Mouse (Mus musculus) neural tube, embryonic 14.5 days (tissue): ENCODE results near the gene Gcnt7. TPM values are rescaled to one million over a fixed set of nuclear protein-coding genes. Genes with fewer than 3 reads are reported as not detected.

Source experiments
- ATAC-seq: fragments of 200-750 bp; cut with Nextera tagmentation; 2 replicates; pipeline ENCODE4 v1.8.0; 2017; ENCODE audit warnings: low read depth, mild to moderate bottlenecking, moderate TSS enrichment, moderate library complexity
- H3K27ac ChIP-seq: fragments of 300-500 bp; sonication (generic); 2 replicates; pipeline ENCODE4 v1.5.1; 2014; ENCODE audit warnings: low read depth, mild to moderate bottlenecking, control low read depth, low read length, moderate library complexity, mixed read lengths
- H3K27me3 ChIP-seq: fragments of 300-500 bp; sonication (generic); 2 replicates; pipeline ENCODE4 v1.6.1; 2014; ENCODE audit warnings: low read length; ENCODE audit not compliant: control insufficient read depth, insufficient read depth
- H3K36me3 ChIP-seq: fragments of 300-500 bp; sonication (generic); 2 replicates; pipeline ENCODE4 v1.6.1; 2014; ENCODE audit warnings: low read length, mixed read lengths; ENCODE audit not compliant: control insufficient read depth, insufficient read depth
- H3K4me1 ChIP-seq: fragments of 300-500 bp; sonication (generic); 2 replicates; pipeline ENCODE4 v1.6.1; 2014; ENCODE audit warnings: low read length; ENCODE audit not compliant: control insufficient read depth, insufficient read depth
- H3K4me2 ChIP-seq: fragments of 300-500 bp; sonication (generic); 2 replicates; pipeline ENCODE4 v1.6.1; 2014; ENCODE audit warnings: mild to moderate bottlenecking, low read depth, low read length, control low read depth
- H3K4me3 ChIP-seq: fragments of 300-500 bp; sonication (generic); 2 replicates; pipeline ENCODE4 v1.5.1; 2014; ENCODE audit warnings: low read depth, low read length, control low read depth, mixed read lengths
- H3K9ac ChIP-seq: fragments of 300-500 bp; sonication (generic); replicated peaks from 2 replicates; pipeline ENCODE4 v1.6.1; 2014; ENCODE audit warnings: low read depth, mild to moderate bottlenecking, control low read depth, low read length, mixed read lengths
- H3K9me3 ChIP-seq: fragments of 300-500 bp; sonication (generic); 2 replicates; pipeline ENCODE4 v1.6.1; 2016; ENCODE audit warnings: low read length; ENCODE audit not compliant: control insufficient read depth
- WGBS: fragments of 180-500 bp; shearing (Covaris S2); extraction: QIAGEN DNeasy Blood & Tissue Kit; methylation state at CpG from one replicate; pipeline ENCODE4 v1.1.7; 2014; 5-methylcytosine and 5-hydroxymethylcytosine counted together
- polyA plus RNA-seq: library from polyadenylated mRNA; unstranded; fragments of >200 nt; fragmentation: Nextera tagmentation; extraction: Ambion mirVana; gene quantifications from 2 replicates; pipeline ENCODE4 v1.2.1, GENCODE M21; 2014

Gcnt7 gene
- polyA plus RNA-seq, 1 experiment from 2014 or later, result 0.80 TPM

GRCm38 (mm10) chr2:172404239-172404638 lies 54.2 kb downstream of the Gcnt7 start:
- Histone ChIP-seq H3K27me3 (no peaks in the 10 kb centered on the region; the same call in 1 of the 2 replicates), H3K36me3 (no peaks in the 10 kb centered on the region), H3K4me3 (no peak overlapping the region), H3K27ac (no peak overlapping the region), H3K4me2 (no peak overlapping the region), H3K9me3 (no peaks in the 10 kb centered on the region), H3K4me1 (no peaks in the 10 kb centered on the region), H3K9ac (no peak overlapping the region)
- WGBS, result 65% methylated on average over 7 of the region's 7 CpGs
- no peak for ATAC-seq

- no peak for ATAC-seq
- WGBS, result 72% methylated on average over 13 of the region's 13 CpGs
- H3K36me3 ChIP-seq, result no peaks in the 10 kb centered on the region
These were observed 57.1 kb downstream of the Gcnt7 start for GRCm38 (mm10) chr2:172401116-172401825.

More at GRCm38 (mm10) chr2:172401116-172401825, 57.1 kb downstream of the Gcnt7 start:
- Histone ChIP-seq H3K27me3 (no peaks in the 10 kb centered on the region; the same call in 1 of the 2 replicates), H3K9me3 (no peaks in the 10 kb centered on the region), H3K4me2 (no peak overlapping the region), H3K9ac (no peak overlapping the region), H3K4me1 (no peaks in the 10 kb centered on the region), H3K27ac (no peak overlapping the region), H3K4me3 (no peak overlapping the region)

Other genes with a start within 250 kb of the Gcnt7 start
- 0.12 TPM in 1 of 2 replicates, not detected in the other for gene Mc3r, start 210.1 kb downstream of the Gcnt7 start, polyA plus RNA-seq
- 15.2 and 23.5 TPM in 2 replicates for gene Fam210b, start 113.0 kb downstream of the Gcnt7 start, polyA plus RNA-seq
- gene Aurka, start 88.1 kb downstream of the Gcnt7 start, polyA plus RNA-seq, result 8.4 and 11.9 TPM in 2 replicates
- gene Cstf1, start 87.9 kb downstream of the Gcnt7 start, polyA plus RNA-seq, result 24.5 and 28.6 TPM in 2 replicates
- gene Cass4, start 64.8 kb downstream of the Gcnt7 start, polyA plus RNA-seq, result 0.16 and 0.36 TPM in 2 replicates
- gene Rtf2, start 18.0 kb downstream of the Gcnt7 start, polyA plus RNA-seq, result 94.9 and 102 TPM in 2 replicates
- 0.82 TPM in 1 of 2 replicates, not detected in the other for gene Fam209, start 13.9 kb upstream of the Gcnt7 start, polyA plus RNA-seq
- 0.09 and 0.18 TPM in 2 replicates for gene Tfap2c, start 91.0 kb upstream of the Gcnt7 start, polyA plus RNA-seq